Mouse (Mus musculus) embryonic stem cell, embryonic (primary cell): ENCODE data around the gene Eddm3b.

ENCODE experiments used
- CTCF ChIA-PET, 4 experiments: fragments of 300-600 bp in 2 of 4; fragments of 350-600 bp in 2 of 4; sonication (Branson Sonifier 250); formaldehyde crosslinking; loops; one replicate each; lab custom pipeline; 2022; ENCODE audit warnings: inconsistent platforms in 2 of 4; lab: Charles Lee
- POLR2A ChIA-PET, 4 experiments: fragments of 300-600 bp in 2 of 4; fragments of 350-600 bp in 2 of 4; sonication (Branson Sonifier 250); formaldehyde crosslinking; loops; one replicate each; lab custom pipeline; 2022; ENCODE audit warnings: antibody characterized with exemption in 4 of 4, inconsistent platforms in 1 of 4; lab: Charles Lee

Gene Eddm3b

DNA sequence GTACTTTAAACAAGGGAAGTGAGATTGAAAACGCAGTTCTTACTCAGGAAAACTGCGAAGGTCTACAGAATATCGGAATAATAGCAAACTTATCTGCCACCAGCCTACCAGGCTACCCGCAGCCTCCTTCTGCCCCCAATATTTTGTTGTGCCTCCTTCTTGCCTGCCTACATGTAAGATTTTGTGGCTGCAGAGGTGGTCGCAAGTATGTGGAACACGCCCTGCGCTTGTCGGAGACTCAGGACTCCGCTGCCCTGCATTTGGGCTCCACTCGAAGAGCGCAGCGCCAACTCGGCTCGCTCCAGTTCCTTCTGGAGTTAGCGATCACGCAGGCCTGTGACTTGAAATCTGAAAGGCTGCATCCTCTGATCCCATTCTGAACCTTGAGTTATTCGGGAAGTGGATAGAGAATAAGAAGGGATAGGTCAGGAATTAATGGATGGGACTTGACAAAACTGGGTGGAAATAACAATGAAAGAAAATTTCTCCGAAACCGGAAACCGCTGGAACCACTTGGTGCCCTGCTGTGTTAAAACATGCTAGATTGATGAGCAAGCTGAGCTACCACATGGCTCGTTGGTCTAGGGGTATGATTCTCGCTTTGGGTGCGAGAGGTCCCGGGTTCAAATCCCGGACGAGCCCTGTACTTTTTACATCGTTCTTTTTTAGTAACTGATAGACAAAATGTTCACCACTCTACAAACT lies 24.0 kb upstream of the Eddm3b start:
- ChIA-PET POLR2A (interaction anchor here in 3 of 4 experiments (0.6 to 3.5 kb wide), 12 partner anchors 8 to 794 kb away, joined by 3 to 23 read pairs (median 6); partner anchors contain the start of genes Ccnb1ip1 (in 3 of the 3), Parp2 (in 3 of the 3), Pip4p1 (in 1 of the 3) and Pnp (in 1 of the 3)), CTCF (interaction anchor here (0.6 to 1.9 kb wide), 6 partner anchors 25 to 112 kb away, joined by 3 to 14 read pairs (median 4); no protein-coding TSS in a partner anchor)

DNA sequence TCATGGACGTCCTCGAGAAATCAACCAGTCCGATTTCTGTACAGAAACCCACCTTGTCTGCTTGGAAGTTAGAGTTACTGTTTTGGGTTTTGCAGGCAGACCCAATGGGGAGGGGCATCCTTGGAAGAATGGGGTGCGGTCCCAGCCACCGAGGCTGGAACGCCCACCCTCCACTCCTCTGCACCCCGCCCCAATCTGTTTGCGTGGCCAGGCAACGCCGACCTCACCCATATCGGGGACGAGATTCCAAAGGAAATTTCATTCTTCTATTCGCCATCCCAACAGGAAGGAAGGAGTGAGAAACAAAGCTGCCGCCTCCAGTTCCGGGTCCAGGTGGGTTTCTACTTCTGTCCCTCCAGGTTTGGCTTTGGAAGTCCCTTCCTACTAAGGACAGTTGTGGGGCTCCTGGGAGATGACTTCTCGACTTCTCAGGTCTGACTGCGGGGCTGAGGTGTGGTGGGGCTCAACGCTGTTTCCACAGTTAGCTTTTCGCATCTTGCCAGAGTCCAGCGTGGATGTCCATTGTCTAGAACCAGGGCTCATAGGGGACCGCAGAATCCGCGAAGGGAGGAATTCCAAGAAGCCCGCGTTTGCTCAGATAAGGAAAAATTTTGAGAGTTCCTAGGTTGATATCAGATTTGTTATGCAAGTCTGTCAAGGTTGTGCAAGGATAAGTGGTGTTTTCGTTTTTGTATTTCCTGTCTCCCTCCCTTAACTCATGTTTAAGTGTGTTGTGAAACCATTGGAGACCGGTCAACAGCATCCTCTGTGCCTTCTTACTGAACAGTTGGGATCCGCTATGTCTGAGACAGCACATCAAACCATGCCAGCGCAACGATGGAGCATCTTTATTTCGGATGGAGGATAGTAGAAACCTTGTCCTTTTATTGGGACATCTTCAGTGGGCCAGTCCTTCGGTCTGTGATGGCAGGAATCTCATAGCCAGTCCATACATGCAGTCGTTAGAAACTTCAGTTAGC lies 23.0 kb upstream of the Eddm3b start, which contains the start of the genes Rnase4 and Ang:
Gene Rnase4 (plus strand): TSS at position 157 of the 980 bp plus-strand sequence.
Gene Ang (plus strand): TSS at position 230 of the 980 bp plus-strand sequence.
- ChIA-PET CTCF (interaction anchor here in 2 of 4 experiments (1.0 to 1.6 kb wide), 3 partner anchors 26 to 113 kb away, joined by 3 read pairs; no protein-coding TSS in a partner anchor), POLR2A (interaction anchor here in 1 of 4 experiments (0.6 to 2.5 kb wide), 7 partner anchors 23 to 284 kb away, joined by 3 to 12 read pairs (median 3); partner anchors contain the start of genes Ccnb1ip1 and Parp2)

DNA sequence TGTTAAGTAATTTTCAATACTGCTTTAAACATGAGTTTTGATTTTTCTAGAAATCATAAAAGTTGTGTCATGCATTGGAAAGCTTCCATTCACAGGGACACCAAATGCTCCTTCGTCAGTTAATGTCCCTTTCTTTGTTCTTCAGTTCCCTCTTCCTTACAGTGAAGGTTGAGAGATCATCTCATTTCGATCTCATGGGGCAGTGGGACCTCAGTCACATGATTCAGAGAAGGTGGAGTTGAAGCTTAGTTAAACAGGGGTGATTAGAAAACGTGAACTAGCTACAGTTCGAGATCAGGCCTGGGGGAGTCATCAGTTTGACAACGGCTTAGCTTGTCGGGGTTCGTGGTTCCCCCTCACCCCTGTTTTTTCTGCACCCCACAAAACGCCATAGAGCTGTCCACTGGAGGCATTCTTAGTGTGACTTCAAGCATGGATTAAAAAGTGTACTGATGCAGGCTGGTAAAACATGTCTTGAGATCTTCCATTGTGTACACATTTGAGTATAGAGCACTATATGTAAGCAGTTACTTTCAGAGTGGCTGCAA lies 22.1 kb upstream of the Eddm3b start:
- ChIA-PET POLR2A (interaction anchor here in 2 of 4 experiments (0.7 to 2.5 kb wide), 4 partner anchors 9 to 284 kb away, joined by 3 to 12 read pairs (median 3); partner anchors contain the start of genes Ccnb1ip1 (in 1 of the 2) and Parp2 (in 1 of the 2)), CTCF (interaction anchor here in 2 of 4 experiments (0.5 to 1.6 kb wide), 4 partner anchors 27 to 114 kb away, joined by 3 read pairs; no protein-coding TSS in a partner anchor)

DNA sequence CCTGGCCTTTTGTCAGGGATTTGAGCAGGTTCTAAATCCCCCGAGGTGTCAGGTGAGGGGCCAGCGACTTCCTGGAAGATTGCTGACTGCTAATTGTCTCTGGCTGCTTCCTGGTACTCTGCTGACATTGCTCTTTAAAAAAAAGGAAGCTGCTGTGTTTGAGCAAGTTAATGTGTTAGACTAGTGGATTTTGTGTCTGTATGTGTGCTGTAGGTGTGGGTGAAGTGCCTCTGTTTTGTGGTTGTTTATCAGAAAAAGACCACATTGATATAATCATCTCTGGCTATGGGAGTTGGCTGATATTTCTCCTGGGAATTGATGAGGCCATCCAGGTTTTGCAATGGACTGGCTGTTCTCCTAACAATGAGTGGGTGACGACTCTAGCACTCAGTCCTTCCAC lies 20.7 kb upstream of the Eddm3b start:
- ChIA-PET POLR2A (interaction anchor here in 2 of 4 experiments (0.5 to 0.8 kb wide), 2 partner anchors 285 to 406 kb away, joined by 3 to 4 read pairs; no protein-coding TSS in a partner anchor), CTCF (no interaction called here)

DNA sequence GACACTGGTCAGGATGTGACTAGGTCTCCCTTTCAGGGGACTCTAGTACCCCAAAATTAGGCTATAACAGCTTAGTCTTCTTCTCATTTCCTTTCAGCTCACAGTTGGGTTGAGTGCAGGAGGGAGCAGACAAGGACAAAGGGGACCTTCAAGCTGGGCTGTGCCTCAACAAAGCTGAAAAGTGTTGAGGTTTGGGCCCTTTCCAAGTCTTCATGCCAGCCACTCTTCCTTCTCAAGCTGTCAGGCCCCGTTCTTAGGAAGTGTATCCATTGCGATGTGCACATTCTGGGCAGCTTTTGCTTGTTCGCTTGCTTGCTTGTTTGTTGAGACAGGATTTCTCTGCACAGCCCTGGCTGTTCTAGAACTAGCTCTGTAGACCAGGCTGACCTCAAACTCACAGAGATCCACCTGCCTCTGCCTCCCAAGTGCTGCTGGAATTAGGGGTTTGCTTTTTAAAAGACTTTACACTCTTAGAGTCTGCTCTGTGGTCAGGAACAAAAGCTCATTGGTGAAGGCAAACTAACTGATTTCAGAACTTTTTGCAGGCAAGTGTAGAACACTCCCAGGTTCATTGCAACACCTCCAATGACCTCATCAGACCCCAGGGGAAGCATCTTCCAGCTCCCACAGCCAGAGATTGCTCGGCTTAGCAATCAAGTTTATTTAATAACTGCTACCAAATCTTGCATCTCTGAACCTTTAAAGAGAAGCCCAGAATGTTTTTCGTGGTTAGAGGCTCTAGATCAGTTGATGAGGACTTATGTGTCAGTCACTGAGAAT lies 19.9 kb upstream of the Eddm3b start:
- CTCF ChIA-PET: interaction anchor here in 1 of 4 experiments (0.6 kb wide), 1 partner anchor 401 kb away, joined by 4 read pairs; no protein-coding TSS in a partner anchor

DNA sequence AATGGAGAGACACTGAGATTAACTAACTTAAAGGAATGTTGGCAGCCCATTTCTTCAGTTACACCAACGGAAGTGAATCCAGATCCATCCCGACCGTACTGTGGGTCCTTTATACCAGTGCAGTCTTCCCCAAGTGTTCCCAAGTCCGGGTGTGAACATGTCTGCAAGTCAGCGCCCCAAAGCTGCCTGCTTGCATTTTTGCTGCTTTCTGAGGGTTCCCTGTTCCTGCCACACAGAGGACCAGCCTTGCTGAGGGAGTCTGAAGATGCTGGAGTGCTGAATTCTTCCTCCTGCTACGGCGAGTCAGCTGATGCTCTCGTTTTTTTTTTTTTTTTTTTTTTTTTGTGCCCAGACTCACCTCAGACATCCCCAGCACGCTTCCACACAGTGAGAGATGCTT lies 19.3 kb upstream of the Eddm3b start:
- CTCF ChIA-PET: interaction anchor here in 1 of 4 experiments (0.6 kb wide), 1 partner anchor 400 kb away, joined by 4 read pairs; no protein-coding TSS in a partner anchor
- POLR2A ChIA-PET: interaction anchor here in 2 of 4 experiments (0.6 to 1.3 kb wide), 2 partner anchors 28 to 186 kb away, joined by 3 to 6 read pairs; no protein-coding TSS in a partner anchor

More for the DNA sequence above, 19.9 kb upstream of the Eddm3b start:
- POLR2A ChIA-PET: interaction anchor here in 3 of 4 experiments (0.6 to 1.3 kb wide), 3 partner anchors 27 to 187 kb away, joined by 3 to 6 read pairs (median 3); no protein-coding TSS in a partner anchor

DNA sequence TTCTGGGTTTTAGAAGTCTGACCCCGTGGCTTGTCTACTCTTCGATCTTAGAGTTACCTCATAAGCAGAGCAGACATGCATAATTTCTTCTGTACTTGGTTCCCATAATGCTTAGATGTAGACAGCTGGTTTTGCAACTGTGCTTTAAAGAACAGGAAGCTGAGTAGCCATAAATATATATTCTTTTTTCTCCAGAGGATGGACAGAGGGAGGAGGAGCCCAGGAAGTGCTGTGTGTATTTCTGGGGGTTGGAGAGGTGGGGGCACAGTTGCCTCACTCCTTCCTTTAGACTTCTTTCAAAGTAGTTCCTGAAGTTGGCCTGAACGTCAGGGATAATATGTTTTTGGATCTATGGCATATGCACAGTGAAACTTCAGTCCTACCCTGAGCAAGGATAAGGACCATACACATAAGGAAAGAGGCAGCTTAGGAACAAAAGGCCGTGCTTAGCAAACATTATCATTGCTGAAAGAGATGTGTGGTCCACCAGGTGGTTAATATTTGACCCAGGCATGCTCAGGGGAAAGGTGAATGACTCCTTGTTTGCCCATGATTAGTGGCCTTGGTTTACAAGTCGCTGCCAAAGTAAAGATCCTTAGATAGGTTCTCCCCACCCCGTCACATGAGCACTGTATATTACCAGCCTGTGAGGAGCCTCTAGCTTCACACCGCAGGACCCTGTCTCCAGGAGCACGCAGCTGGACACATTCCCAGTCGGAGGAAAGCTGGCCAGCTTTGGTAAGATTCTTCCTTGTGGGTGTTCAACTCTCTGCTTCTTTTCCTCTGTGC lies 18.3 kb upstream of the Eddm3b start:
- CTCF ChIA-PET: no interaction called here
- POLR2A ChIA-PET: no interaction called here

DNA sequence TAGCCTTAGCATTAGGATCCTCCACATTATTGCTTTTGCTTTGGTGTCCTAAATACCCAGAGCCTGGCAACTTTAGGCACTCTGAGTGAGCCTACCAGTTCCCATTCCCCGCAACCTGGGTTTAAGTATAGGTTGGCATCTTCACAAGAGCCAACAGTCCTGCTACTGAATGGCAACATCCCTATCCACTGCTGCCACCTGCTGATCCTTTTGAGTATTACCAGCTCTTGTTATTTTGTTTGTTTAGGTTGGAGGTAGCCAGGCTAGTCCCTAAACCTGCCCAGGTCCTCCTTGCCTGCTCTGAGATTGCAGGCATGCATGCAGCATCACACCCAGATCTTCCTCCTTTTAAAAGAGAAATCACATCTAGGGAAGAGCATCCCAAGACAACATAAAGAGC lies 15.9 kb upstream of the Eddm3b start:
- ChIA-PET POLR2A (interaction anchor here in 3 of 4 experiments (0.6 to 1.6 kb wide), 7 partner anchors 9 to 673 kb away, joined by 3 to 14 read pairs (median 3); partner anchors contain the start of gene Eddm3b (in 1 of the 3)), CTCF (interaction anchor here (0.5 to 2.1 kb wide), 31 partner anchors 9 to 785 kb away, joined by 3 to 82 read pairs (median 4); partner anchors contain the start of gene Ttc5 (in 1 of the 4))

DNA sequence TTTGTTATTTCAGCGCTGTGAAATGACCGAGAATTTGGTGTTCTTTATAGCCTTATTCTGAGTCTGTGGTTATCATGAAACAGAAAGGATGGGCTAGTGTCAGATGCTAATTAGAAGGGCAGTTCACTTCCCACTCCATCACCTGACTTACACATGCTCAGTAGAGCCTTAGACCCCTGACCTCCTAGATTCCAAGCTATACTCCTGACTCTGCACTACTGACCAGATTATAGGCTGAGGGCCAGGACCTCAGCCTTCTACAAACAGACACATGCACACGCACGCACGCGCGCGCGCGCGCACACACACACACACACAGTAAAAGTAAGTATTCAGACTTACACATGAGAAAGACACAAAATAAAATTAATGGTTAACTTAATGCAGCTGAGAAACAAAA lies 15.3 kb upstream of the Eddm3b start:
- CTCF ChIA-PET: interaction anchor here (0.5 to 2.1 kb wide), 17 partner anchors 9 to 784 kb away, joined by 3 to 82 read pairs (median 4); no protein-coding TSS in a partner anchor
- POLR2A ChIA-PET: interaction anchor here in 2 of 4 experiments (1.0 to 1.6 kb wide), 4 partner anchors 10 to 672 kb away, joined by 3 to 14 read pairs (median 6); no protein-coding TSS in a partner anchor

DNA sequence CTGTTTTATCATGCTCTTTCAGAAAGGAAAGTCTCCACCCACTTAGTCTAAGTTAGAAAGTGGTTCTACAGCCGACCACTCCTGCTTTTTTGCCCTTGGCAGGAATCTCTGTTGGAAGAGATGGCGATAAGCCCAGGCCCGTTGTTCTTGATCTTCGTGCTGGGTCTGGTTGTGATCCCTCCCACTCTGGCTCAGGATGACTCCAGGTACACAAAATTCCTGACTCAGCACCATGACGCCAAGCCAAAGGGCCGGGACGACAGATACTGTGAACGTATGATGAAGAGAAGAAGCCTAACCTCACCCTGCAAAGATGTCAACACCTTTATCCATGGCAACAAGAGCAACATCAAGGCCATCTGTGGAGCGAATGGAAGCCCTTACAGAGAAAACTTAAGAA lies 12.9 kb upstream of the Eddm3b start:
- CTCF ChIA-PET: no interaction called here
- POLR2A ChIA-PET: no interaction called here

DNA sequence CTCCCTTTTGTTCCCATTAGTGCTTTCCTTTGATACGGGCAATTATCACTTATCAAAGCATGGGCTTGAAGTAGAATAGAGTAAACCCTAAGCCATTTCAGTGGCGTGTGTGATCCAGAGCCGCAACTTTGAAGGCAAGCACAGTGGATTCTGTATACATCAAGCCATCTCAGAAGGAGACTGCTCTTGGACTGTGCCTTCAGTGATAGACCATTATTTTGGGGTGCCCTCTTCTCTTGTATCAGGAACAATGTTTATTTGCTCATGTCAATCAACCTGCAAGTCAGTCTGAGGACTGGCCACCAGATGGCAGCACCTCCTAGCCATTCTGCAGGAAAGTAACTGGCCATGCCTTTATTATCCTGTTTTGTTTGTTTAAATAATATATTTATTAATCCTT lies 11.0 kb upstream of the Eddm3b start:
- POLR2A ChIA-PET: no interaction called here
- CTCF ChIA-PET: no interaction called here

DNA sequence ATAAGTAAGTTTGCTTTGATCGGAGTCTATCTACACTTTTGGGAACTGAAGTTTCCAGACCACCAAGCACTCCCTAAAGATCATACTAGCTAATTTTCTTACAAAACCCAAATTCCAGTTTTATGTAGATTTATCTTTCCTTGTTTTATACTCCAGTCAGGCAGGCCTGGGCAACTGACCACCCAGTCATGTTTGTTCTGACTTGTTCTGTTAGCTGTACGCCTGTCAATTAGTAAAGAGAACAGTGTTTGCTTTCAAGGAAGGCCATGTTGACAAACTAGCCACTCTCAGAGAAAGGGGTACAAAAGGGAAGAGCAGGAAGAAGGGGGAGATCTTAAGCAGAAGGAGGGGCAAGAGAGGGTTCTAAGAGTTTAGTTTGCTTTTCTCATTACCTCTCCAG lies 9.9 kb upstream of the Eddm3b start:
- ChIA-PET CTCF (interaction anchor here in 3 of 4 experiments (0.6 to 0.8 kb wide), 3 partner anchors 136 to 928 kb away, joined by 3 to 4 read pairs (median 3); no protein-coding TSS in a partner anchor), POLR2A (no interaction called here)

DNA sequence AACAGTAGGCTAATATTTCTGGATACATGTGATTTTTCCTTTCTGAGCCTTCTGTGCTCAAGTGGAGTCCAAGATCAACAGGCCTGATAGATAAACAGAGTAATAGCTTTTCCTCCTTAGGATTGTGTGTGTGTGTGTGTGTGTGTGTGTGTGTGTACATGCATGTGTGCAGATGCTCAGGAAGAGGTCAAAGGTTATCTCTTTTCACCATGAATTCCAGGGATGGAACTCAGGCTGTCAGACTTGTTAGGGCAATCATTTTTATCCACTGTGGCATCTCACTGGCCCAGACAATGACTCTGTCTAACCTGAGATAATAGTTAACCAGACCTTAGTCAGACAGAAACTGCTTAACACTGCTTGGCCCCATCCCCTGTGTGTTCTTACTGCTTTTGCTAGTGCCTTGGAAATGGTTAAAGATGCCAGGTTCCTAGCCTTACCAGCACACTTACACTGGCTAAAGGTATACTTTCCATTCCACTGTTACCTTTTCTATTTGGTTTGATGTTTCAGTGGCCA lies 7.7 kb upstream of the Eddm3b start:
- POLR2A ChIA-PET: no interaction called here

DNA sequence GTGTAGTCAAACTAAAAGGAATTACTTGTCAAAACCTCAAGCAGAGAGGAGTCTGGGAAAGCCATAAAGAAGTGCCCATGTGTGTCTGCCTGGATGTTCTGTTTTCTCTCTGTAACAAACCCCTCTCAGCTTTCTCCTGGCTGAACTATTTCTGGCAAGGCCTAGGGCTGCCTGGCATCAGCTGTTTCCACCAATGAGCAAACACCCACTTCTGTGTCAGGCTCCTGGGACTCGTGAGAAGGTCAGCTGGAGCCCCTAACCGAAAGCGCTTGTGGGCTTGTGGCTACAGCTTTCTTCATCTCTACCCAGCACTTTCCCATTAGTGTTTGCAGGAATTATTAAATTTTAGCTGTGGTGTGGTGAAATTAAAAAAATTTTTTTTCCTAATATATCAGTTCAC lies 2.3 kb upstream of the Eddm3b start:
- CTCF ChIA-PET: no interaction called here
- POLR2A ChIA-PET: no interaction called here

More for the DNA sequence above, 7.7 kb upstream of the Eddm3b start:
- CTCF ChIA-PET: interaction anchor here in 1 of 4 experiments (0.6 kb wide), 1 partner anchor 140 kb away, joined by 3 read pairs; no protein-coding TSS in a partner anchor

DNA sequence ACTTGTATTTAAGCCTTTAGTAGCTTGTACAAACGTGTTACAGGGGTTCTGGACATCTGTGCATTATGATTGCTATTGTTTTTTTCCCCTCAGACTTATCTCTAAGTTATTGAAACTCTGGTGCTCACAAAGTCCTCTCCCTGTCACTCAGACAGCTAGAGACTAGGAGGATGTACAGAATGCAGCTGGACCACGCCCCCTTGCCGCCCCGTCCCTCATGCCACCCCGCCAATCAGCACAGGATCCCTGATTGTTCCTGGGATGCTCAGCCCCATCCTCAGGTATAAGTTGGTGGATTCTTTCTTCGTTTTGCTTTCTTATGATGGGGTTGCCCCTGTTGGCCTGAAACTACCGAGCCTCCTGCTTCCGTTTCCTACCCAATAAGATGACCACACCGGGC lies 750 bp upstream of the Eddm3b start:
- POLR2A ChIA-PET: interaction anchor here in 1 of 4 experiments (0.7 to 1.2 kb wide), 4 partner anchors 14 to 205 kb away, joined by 3 to 4 read pairs (median 3); no protein-coding TSS in a partner anchor
- CTCF ChIA-PET: interaction anchor here in 1 of 4 experiments (0.5 kb wide), 1 partner anchor 15 kb away, joined by 4 read pairs; no protein-coding TSS in a partner anchor
